Mouse (Mus musculus) cortical plate, adult 2 months (tissue): ENCODE results near the gene Prex1.

ENCODE experiments used
- CTCF ChIP-seq: fragments of 200-500 bp; IDR thresholded peaks from 2 replicates; pipeline ENCODE4 v1.5.1; 2011; ENCODE audit warnings: mild to moderate bottlenecking, control low read depth, low read length; ENCODE audit not compliant: insufficient read depth; ENCODE audit errors: extremely low read depth
- POLR2A ChIP-seq: fragments of 200-500 bp; IDR thresholded peaks from 2 replicates; pipeline ENCODE4 v1.6.1; 2011; ENCODE audit warnings: mild to moderate bottlenecking, low read length, control low read depth; ENCODE audit not compliant: insufficient read depth; ENCODE audit errors: extremely low read depth

DNA sequence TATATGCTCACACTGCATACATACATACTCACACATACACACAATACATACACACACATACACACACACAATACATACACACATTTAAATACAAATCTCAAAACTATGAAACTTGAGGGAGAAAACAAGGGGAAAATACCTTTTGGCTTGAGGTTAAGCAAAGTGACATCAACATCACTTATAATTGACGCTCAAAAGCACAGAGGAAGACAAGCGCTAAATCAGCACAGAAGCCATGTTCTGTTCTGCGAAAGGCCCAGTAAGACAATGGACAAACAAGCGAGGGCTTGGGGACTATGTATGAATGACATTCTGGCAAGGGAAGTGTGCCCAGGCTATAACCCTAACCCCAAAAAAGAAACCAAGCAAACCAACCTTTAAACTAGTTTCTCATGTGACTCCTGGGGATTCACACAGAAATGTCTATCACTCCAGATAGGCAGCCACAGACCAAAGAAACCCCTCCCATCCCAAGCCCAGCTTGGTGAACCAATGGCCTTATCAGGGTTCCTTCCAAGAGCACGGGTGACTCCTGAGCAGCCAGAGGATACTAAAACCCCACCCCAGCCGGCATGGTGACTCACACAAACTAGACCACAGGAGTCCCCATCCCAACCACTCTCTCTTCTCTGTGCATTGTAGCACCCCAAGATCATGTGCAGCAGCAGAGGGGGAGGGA is 48.2 kb downstream of the Prex1 start:
- TF ChIP-seq POLR2A (no peak), CTCF (no peak)
